Mouse (Mus musculus) megakaryocyte, embryonic 14.5 days (primary cell): ENCODE results near the gene Ttc19.

Experiments
- FLI1 ChIP-seq: IDR thresholded peaks from 2 replicates; pipeline ENCODE4 v1.6.1; 2012; ENCODE audit warnings: low read length, inconsistent platforms, mixed read lengths
- GATA1 ChIP-seq: IDR thresholded peaks from 3 replicates; pipeline ENCODE4 v1.6.1; 2012; ENCODE audit warnings: mixed read lengths, low read length, inconsistent platforms, borderline replicate concordance

DNA sequence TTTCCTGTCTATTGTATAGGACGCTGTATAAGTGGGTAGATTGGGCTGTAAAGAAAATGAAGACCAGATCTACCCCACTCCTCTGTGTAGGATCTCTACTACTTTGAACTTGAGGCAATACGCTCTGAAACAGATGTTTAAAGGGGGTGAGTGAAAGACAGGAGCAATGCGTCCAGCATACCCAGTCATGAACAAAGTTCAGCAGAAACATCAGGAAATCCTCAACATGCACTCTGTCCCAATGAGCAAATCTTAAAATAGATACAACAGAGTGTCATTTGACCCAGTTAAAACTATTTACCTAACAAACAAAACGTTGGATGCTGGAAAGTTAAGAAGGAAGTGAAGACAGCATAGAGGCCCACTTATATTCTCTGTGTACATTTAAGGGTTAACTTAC is 70.7 kb downstream of the Ttc19 start:
- TF ChIP-seq GATA1 (no peak), FLI1 (no peak)
